Mouse (Mus musculus) G1E (cell line): ENCODE data around the gene Rtn4rl2.

Experiments
- CTCF ChIP-seq: IDR thresholded peaks from 2 replicates; pipeline ENCODE4 v1.5.1; 2012; ENCODE audit warnings: low read depth, low read length, inconsistent platforms, mixed read lengths
- POLR2AphosphoS5 ChIP-seq: IDR thresholded peaks from 2 replicates; pipeline ENCODE4 v1.6.1; 2012; ENCODE audit warnings: low read depth, low read length, inconsistent platforms; ENCODE audit not compliant: insufficient replicate concordance

GRCm38 (mm10) chr2:84888657-84889315, 2.3 kb upstream of the Rtn4rl2 start:
- no peak for TF ChIP-seq CTCF
- no peak for TF ChIP-seq POLR2AphosphoS5
